Mouse (Mus musculus): Measurements from ENCODE around the gene Adamts4.

The Adamts4 gene

DNA sequence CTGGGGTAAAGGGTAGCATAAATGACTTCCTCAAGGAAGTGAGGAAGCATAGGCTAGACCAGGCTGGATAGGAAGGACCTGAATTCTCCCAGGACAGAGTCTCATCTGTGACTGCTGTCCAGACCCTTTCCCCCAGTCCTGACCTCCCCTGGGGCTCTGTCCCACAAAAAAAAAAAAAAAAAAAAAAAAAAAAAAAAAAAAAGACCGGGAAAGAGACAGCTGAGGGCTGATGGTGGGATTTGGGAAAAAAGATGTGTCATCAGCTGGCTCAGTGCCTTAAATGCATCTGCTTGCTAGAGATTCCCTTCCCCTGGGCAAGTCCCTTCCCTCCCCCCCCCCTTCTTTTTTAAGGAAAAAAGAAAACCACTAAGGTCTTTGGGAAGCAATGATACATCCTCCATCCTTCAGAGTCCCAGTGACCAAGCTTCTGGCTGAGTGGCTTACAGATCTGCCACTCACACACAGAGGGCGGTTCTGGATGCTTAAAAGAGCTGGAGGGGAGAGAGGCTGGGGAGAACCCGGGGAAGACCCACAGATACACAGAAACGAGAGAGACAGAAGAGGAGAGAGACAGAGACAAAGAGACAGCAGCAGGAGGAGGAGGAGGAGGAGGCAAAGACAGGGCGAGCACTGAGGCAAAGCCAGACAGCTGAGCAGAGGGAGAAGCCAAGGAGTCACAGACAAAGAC, at the start of gene Adamts4:
Gene Adamts4 (plus strand): TSS at position 509 of the 688 bp plus-strand sequence.
- DNase-seq (ENCODE audit: low spot score): no peak

DNA sequence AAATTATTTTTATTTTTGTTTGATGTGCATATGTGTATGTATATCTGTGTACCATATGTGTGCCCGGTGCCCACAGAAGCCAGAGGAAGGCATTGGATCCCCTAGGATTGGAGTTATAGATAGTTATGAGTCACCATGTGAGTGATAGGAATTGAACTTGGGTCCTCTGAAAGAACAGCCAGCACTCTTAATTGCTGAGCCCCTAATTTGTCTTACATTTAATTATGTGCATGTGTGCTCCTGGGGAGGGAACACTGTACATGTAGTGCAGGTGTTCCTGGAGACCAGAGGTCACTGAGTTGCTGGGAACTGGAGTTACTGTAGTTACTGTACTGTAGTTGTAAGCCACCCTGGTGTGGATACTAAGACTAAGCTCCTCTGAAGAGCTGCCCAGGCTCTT, 49.5 kb upstream of the Adamts4 start:
- no peak for DNase-seq (ENCODE audit: low spot score)

DNA sequence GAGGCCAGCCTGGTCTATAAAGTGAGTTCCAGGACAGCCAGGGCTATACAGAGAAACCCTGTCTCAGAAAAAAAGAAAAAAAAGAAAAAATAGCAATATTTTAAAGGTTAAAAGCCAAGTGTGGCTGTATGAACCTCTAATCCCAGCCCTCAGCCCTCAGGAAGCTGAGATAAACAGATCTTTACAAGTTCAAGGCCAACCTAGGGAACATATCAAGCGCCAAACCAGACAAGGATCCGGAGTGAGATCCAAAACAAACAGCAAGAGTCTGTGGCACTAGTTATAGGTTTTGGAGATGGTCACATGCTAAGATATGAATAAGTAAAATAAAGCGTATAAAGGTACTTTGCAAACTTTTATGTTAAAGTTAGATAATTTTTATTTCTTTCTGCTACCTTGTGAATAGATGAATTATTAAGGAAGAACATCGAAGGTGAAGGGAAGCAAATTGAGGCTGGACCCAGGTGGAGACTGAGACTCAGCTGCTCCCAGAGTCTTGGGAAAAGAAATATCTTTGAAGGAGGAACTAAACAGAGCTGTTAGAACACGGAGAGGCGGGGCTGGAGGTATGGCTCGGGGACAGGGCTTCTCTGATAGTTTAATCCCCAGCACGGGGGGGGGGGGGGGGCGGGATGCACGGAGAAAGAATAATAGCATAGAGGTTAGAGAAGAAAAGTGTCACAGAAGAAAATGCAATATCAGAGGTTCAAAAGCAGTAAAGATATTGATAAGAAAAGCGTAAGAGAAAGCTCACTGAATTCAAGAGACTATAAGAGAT, 46.6 kb upstream of the Adamts4 start:
- no peak for DNase-seq (ENCODE audit: low spot score)

GRCm38 (mm10) chr1:171204249-171204644, 46.0 kb upstream of the Adamts4 start:
- no peak for DNase-seq (ENCODE audit: low spot score)

DNA sequence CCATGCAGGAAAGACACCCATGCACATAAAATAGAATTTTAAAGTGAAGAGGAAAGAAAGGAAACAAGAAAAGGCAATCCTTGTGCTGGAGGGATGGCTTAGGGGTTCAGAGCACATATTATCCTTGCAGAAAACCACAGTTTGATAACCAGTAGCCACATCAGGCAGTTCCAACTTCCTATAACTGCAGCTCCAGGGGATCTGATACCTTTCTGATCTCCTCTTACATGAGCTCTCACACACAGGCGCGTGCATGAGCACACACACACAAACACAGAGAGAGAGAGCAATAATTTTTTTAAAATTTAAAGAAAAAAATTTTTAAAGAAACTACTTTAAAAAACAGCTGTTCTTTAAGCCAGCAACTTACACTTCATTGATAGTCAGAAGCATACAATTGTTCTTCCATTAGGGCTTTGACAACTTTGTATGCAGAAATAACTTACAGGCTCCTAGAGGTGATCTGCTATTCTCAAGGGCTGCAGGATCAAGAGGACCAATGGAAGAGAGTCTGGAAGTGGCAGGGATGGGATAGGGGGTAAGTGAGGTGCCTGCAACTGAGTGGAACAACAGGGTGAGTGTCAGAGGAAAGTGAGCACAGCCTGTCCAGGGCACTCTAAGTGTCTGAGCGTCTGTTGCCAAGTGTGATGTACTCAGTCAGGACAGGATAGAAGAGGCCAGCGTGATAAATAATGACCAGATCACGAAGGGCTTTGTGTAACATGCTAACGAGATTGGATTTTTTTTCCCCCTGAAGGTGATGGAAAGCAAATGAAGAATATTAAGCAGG, 44.3 kb upstream of the Adamts4 start:
- DNase-seq (ENCODE audit: low spot score): no peak

GRCm38 (mm10) chr1:171209409-171209808, 40.8 kb upstream of the Adamts4 start:
- no peak for DNase-seq (ENCODE audit: low spot score)

GRCm38 (mm10) chr1:171212854-171213253, 37.4 kb upstream of the Adamts4 start:
- no peak for DNase-seq (ENCODE audit: low spot score)

- DNase-seq (ENCODE audit: low spot score): no peak
Measured at GRCm38 (mm10) chr1:171213801-171214496, 36.3 kb upstream of the Adamts4 start, which contains the start of gene Nr1i3. Nr1i3 (plus strand) TSS chr1:171213970.

DNA sequence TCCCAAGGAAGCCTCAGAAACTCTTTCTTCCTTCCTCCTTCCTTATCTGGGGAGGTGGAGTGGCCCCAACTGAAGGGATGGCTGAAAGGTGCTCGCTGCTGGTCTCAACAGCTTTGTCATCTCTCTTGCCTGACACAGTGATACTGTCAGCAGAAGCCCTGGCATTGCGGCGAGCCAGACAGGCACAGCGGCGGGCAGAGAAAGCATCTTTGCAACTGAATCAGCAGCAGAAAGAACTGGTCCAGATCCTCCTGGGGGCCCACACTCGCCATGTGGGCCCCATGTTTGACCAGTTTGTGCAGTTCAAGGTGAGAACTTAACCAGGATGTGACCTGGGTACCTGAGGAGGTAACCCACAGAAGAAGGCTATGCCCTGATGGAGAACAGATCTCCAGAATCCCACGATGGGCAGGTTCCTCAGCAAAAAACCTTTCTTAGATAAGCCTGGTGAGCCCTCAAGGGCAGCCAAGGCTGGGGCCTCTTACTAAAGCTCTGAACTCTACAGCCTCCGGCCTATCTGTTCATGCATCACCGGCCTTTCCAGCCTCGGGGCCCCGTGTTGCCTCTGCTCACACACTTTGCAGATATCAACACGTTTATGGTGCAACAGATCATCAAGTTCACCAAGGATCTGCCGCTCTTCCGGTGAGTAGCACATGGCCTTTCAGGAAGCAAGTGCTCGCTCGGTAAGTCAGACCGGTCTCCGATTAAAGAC, 33.8 kb upstream of the Adamts4 start:
- no peak for DNase-seq (ENCODE audit: low spot score)

GRCm38 (mm10) chr1:171220871-171221270, 29.4 kb upstream of the Adamts4 start:
- DNase-seq (ENCODE audit: low spot score): peak; percentile 88

- peak; percentile 25 for DNase-seq (ENCODE audit: low spot score)
Measured at GRCm38 (mm10) chr1:171221281-171222193, 28.7 kb upstream of the Adamts4 start.

DNA sequence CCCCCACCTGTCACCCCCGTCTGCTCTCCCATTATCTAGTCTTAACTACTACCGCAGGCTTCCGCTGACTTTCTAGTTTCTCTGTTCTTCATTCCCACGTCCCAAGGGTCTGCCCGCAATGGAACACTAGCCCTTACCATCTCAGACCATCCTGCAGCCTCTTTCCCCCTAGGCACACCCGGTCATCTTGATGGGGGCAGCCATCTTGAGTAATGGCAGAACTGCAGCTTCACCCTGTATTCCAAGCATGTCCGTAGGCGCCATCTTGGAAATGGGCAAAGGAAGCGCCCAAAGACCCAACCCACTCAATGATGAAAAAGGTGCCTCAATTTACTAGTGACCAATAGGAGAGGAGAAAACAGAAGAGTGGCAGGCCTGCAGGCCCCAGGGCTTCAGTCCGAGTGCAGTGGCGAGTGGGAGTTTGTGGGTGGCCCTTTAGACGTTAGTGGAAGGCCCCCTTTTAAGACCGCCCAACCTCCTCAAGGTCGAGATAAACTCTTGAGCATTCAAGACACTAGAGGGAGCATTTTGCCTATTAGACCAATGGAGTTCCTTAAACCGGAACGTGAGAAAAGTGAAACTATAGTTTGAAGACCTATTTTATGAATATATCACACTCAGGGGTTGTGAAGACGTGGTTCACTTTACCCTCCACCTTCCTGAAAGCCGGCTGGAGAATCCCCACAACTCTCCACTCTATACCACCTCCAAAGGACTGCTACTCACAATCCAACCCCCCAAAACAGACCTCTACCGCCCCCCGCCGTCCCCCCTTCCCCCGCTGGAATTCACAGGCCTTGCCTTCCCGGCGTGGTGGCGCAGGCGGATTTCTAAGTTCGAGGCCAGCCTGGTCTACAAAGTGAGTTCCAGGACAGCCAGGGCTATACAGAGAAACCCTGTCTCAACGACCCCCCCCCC, 27.7 kb upstream of the Adamts4 start, which contains the start of gene Tomm40l:
Gene Tomm40l (minus strand): TSS at position 277 of the 918 bp plus-strand sequence.
- peak; percentile 96 for DNase-seq (ENCODE audit: low spot score)

- DNase-seq (ENCODE audit: low spot score): no peak
Measured at GRCm38 (mm10) chr1:171223168-171223567, 27.1 kb upstream of the Adamts4 start.

- no peak for DNase-seq (ENCODE audit: low spot score)
Measured at GRCm38 (mm10) chr1:171223796-171224195, 26.4 kb upstream of the Adamts4 start.

DNA sequence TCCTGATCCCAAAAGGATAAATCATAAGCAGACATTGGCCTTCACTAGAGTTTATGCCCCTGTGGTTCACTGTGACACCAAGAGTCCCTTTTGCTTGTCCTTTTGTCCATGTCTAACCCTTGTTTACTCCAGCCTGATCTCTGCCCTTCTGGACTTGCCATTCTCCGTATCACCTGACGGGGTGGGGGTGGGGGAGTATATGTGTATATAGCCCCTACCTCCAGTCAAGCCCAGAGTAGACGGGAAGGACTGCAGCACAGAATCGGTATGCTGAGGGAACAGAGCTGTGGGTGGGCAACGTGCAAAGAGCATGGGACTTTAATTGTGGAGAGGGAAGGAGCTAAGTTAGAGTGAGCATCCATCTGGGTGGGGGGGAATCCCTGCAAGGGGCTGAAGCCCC, 25.4 kb upstream of the Adamts4 start, which contains the start of gene Apoa2:
Gene Apoa2 (plus strand): TSS at position 198 of the 400 bp plus-strand sequence.
- DNase-seq (ENCODE audit: low spot score): no peak

DNA sequence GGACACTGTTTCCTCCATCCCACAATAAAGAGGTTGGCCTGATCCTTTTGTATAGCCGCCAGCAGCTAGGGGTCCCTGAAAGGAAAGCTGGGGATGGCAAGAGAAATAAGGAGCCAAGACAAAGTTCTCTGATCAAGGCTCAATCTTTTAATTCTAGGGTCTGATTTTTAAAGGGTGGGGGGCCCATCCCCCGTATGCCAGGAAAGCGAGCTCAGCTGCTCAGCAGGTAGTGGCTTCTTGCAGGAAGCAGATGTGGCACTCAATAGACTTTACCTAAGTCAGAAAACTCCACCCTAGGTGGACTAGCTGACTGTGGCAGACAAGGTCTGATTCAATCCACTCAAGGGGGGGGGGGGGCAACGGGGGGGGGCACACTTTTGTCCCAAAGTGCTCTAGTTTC, 23.4 kb upstream of the Adamts4 start:
- DNase-seq (ENCODE audit: low spot score): no peak

DNA sequence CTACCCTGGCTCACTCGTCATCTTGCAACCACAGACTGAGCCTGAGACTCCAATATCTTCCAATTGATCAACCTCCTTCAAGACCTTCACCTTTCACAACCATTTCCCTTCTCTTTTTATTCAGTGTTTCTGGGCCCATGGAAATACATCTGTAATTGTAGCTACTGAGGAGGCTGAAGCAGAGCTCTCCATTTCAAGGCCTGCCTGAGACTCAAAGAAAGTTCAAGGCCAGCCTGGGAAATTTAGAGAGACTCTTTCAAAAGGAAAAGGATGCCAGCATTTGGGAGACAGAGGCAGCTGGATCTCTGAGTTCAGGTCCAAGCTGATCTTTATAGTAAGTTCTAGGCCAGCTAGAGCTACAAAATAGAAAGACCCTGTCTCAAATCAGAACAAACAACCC, 22.3 kb upstream of the Adamts4 start:
- DNase-seq (ENCODE audit: low spot score): no peak

DNA sequence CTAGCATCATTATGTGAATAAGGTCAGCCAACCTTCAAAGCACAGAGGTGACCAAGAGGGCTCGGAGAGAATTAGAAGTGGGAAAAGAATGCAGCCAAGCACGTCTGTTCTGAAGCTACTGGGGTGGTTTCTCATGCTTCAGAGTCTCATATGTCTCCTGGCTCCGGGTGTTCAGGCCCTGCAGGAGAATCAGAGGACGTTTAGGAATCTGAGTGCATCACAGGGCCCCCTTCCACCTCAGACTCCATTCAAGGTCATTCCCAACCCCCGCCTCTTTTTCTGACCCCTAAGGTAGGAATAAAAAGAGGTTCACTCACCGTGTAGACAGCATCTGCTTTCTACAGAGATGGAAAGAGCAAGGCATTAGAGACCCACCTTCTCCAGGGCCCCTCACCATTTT, 20.5 kb upstream of the Adamts4 start:
- no peak for DNase-seq (ENCODE audit: low spot score)

DNA sequence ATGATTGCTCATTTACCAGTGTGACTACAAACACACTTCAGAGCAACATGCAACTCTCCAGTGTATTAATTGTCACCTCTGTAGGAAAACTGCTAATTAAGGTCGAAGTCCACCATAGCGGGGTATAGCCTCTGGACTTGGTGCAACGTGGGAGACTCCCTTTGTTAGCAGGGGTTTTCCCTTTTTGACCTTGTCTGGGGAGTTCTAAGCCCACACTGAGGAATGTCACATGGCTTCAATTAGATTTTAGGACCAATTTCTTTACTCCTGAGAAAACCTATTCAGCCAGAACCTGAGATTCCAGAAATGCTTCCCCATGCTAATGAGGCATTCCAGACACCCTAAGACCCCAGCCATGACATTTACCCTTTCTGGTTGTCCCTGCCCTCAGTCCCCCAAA, 20.0 kb upstream of the Adamts4 start:
- no peak for DNase-seq (ENCODE audit: low spot score)

All from c-Kit-positive CD71-positive TER-119-positive erythroid progenitor cells, embryonic 14.5 days (primary cell).